Mouse (Mus musculus): ENCODE measurements around the gene Rnf5. TPM values are rescaled to one million over a fixed set of nuclear protein-coding genes. Genes with fewer than 3 reads are reported as not detected.
A peak's percentile ranks its signal among the peaks of the same experiment; 100 is the strongest.

Rnf5 gene
- total RNA-seq, 2 experiments from 2014 or later: 8.9 to 59.5 TPM

- ATAC-seq (ENCODE audit: poor library complexity, severe bottlenecking): no peak
These were observed 32.2 kb upstream of the Rnf5 start for GRCm38 (mm10) chr17:34635671-34636070.

DNA sequence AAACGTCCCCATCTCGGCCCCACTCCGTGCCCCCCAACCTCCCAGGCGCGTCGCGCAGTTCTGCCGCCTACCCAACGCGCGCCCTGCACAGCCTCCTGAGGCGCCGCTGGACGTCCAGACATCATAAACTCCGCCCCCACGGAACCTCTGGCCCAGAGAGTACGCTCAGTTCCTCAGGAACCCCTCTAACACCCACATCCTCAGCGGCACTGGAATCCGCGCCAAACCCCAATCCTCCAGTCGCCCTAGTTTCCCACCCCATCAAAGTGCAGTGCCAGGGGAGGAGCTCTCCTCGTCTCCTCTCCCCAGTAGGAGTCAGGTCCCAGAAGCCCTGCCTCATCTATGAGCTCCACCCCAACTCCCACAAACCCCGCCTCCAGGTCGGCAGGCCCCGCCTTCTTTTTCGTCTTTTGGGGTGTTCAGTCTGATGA, 28.8 kb upstream of the Rnf5 start:
- peak; percentile 81 for ATAC-seq (ENCODE audit: poor library complexity, severe bottlenecking)

DNA sequence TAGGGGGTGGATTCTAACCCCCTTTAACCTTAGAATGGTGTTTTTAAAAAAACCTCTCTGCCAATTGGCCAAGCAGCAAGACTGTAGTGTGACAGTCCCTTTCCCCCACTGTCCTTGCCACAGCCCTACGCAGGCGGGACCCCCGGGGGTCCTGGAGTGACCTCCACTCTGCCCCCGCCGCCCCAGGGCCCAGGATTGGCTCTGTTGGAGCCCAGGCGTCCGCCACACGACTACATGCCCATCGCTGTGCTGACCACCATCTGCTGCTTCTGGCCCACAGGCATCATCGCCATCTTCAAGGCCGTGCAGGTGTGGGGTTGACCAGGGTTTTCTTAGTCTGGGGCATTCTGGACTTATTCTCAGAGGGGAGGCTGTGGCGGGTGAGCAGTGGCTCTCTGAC, 28.2 kb upstream of the Rnf5 start:
- no peak for ATAC-seq (ENCODE audit: poor library complexity, severe bottlenecking)

DNA sequence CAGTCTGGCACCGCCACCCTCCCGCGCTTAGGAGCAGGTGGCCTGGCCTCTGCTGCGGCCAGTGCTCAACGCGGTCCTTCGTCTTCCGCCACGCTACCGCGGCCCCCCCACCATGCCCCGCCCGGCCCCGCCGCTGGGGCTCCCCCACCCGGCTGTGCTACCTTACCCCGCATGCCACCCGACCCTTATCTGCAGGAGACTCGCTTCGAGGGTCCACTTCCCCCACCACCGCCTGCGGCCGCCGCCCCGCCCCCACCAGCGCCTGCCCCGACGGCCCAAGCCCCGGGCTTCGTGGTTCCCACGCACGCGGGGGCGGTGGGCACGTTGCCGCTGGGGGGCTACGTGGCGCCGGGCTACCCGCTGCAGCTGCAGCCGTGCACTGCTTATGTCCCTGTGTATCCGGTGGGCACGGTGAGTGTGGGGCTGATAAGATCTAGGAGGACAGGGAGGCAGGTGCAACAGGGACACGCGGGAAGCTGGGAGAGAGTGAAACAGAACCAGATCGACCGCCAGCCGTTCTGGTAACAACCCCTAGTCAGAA, 27.3 kb upstream of the Rnf5 start:
- no peak for ATAC-seq (ENCODE audit: poor library complexity, severe bottlenecking)

DNA sequence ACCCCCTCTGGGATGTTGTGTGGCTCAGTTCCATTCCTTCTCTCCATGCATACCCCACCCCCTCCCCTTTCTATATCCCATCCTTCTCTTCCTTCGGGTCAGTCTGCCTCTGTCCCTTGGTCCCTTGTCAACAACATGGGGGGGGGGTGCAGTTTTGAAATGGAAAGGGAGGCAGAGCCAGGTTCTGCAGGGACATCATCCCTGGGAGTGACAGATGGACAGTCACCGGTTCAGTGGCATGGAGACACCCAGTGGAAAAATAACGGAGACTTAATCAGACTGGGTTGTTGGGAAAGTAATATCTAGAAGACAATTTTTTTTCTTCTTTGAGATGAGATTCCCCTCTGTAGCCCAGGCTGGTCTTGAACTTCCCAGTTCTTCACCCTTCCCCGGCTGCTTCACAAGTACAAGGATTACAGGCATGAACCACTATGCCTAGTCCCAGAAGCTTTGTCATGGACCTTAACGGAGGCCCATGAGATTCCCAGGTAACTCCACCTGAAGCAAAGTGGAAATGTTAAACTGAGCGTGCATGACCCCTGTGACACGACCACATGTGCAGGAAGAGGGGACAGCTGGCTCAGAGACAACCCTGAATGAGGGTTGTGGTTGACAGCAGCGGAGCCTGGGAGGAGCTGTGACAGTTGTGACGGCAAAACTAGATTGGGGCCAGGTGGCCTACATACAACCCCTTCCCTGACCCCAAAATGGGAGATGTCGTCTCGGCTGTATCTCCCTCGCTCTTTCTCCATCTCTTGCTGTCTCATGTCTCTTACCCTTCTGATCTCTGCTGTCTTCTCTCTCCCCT, 26.5 kb upstream of the Rnf5 start:
- no peak for ATAC-seq (ENCODE audit: poor library complexity, severe bottlenecking)

DNA sequence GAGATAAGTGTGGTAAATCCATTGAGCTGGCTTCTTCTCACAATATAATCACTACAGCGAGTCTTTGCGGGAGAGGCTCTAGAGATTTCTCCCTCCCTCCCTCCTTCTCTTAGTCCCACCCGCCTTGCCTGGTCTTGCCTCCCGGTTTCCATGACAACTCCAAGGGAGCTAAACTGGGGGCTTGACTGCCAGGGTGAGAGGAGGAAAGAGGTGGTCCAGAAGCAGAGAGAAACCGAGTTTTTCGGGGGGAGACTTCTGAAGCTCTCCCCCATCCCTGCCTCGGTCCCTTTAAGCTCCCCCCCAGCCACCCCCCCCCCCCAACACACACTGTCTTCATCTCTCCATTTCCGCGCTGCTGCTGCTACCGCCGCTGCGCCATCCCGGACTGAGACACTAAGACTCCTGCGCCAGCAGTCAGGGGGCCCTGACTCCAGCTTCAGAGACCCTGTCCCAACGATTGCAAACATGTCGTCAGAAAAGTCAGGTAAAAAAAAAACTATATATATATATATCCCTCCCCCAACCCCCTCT, 25.8 kb upstream of the Rnf5 start, which contains the start of gene Prrt1:
Gene Prrt1 (plus strand): TSS at position 313 of the 531 bp plus-strand sequence.
- ATAC-seq (ENCODE audit: poor library complexity, severe bottlenecking): no peak

DNA sequence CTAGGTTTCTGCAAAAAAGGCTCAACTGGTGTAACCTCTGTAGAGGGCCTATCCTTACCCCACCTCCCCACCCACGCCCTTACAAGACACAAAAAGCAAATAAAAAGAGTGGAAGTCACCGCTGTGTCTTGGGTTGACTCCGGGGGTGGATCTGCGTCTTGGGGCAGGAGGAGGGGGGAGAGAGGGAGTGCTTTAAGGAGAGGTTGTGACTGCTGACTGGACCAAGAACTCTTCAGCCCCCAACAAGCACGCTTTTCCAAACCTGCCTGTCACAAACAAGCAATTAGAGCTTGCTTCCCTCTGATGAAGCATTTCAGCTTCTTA, 25.1 kb upstream of the Rnf5 start:
- no peak for ATAC-seq (ENCODE audit: poor library complexity, severe bottlenecking)

- peak; percentile 25; the same call in 1 of the 2 replicates for ATAC-seq (ENCODE audit: poor library complexity, severe bottlenecking)
These were observed 24.6 kb upstream of the Rnf5 start, which contains the start of gene Ppt2 for GRCm38 (mm10) chr17:34627943-34628643. Gene Ppt2 (minus strand): TSS chr17:34628510.

DNA sequence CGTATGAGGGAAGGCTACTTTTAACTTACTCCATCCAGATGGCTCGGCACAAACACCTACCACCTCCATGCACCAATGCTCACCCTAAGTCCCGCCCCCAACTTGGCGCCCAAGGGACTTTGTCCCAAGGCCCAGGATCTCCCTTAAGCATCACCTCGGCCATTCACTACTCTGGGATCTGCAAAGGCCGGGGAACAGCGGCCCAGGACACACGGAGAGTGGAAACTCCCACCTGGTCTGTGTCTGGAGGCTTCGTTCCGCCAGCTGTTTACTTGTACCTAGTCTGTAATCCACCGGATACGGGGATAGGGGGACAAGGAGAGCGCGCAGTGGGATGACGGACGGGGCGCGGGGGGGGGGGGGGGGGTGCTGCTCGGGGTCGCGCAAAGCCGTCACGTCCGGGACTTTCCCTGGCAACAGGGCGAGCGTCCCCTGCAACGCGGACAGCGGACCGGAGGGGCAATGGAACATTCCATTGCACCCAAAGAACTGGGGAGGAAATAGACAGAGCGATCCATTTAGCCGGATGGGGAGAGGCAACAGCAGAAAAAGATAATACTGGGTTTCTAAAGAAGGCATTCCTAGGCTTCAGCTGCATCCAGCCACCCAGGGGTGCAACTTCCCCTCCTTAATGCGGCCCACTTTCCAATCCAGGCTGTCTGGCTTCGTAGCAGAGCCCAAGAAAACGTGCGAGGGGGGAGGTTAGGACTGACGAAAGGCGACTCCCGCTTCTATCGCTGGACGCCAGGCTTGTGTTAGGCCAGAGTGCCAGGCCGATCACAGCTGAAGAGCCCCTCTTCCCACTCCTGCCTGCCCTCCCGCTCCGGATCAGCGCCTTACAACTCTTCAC, 23.8 kb upstream of the Rnf5 start:
- ATAC-seq (ENCODE audit: poor library complexity, severe bottlenecking): peak; percentile 45

- peak; percentile 60 for ATAC-seq (ENCODE audit: poor library complexity, severe bottlenecking)
These were observed 23.2 kb upstream of the Rnf5 start for GRCm38 (mm10) chr17:34626773-34627092.

DNA sequence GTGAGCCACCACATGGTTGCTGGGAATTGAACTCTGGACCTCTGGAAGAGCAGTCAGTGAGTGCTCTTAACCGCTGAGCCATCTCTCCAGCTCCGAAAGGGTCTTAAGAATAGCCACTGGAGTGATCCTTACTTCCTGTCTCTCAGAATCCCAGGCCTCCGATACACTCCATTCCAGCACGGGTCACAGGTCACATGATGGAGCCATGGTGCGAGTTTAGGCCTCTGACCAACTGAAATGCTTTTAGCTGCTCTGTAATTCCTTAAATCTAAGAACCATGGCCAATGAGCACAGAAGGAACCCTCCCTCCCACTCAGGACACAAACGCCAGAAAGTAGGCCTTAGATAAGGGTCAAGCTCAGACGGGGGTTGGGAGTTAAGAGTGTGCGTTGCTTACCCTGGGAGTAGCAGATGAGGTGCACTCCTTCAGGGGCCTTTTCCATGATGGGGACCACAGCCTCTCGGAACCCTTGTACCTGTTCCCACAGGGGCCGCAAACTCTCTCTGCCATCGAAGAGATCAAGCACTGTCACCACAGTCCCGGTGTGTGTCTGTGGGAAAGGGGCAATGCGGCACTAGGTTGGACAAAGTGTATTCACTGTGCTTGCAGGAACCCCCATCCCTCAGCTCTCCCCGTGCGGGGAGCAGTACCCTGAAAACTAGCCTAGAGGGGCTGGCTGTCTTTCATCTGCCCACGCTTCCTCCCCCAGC, 22.7 kb upstream of the Rnf5 start:
- no peak for ATAC-seq (ENCODE audit: poor library complexity, severe bottlenecking)

GRCm38 (mm10) chr17:34624981-34625380, 21.5 kb upstream of the Rnf5 start:
- ATAC-seq (ENCODE audit: poor library complexity, severe bottlenecking): no peak

GRCm38 (mm10) chr17:34623161-34623560, 19.7 kb upstream of the Rnf5 start:
- no peak for ATAC-seq (ENCODE audit: poor library complexity, severe bottlenecking)

- ATAC-seq (ENCODE audit: poor library complexity, severe bottlenecking): no peak
These were observed 17.5 kb upstream of the Rnf5 start for GRCm38 (mm10) chr17:34621006-34621405.

- peak; percentile 83 for ATAC-seq (ENCODE audit: poor library complexity, severe bottlenecking)
These were observed 15.5 kb upstream of the Rnf5 start for GRCm38 (mm10) chr17:34618999-34619398.

GRCm38 (mm10) chr17:34615871-34616270, 12.4 kb upstream of the Rnf5 start, which contains the start of gene Egfl8:
Gene Egfl8 (minus strand): TSS chr17:34615971.
- ATAC-seq (ENCODE audit: poor library complexity, severe bottlenecking): no peak

DNA sequence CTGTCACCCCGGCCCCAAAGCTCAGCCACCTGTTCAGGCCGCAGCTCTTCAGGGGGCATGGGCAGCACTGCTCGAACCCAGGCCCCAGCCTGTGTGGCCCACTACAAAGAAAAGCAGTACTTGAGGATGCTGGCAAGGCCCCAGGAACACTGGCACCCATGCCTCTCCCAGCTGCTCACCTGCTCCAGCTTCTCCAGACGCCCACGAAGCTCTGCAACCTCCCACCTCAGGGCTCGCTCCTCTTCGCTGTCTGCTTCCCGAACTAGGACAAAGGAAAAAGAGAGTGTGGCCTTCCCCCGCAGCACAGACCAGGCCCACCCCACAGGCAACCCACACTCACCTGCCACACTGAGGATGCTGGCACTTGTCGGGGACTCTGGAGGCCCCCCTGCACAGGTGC, 10.3 kb upstream of the Rnf5 start:
- no peak for ATAC-seq (ENCODE audit: poor library complexity, severe bottlenecking)

GRCm38 (mm10) chr17:34613054-34613645, 9.7 kb upstream of the Rnf5 start:
- no peak for ATAC-seq (ENCODE audit: poor library complexity, severe bottlenecking)

DNA sequence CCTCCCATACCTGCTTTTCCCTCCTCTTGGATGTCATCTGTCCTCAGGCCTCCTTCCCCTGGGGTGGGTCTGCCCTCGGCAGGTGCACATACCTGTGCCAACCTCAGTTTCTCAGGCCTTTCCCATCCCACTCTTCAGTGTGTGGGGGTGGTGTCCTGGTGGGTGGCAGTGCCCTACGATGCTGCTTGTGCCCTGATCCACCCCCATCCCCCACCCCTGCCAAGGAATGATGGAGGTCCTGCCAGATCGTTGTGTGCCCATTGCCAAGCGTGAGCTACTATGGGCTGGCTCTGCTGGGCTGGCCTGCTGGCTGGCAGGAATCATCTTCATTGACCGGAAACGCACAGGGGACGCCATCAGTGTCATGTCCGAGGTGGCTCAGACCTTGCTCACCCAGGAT, 7.6 kb upstream of the Rnf5 start:
- ATAC-seq (ENCODE audit: poor library complexity, severe bottlenecking): no peak

DNA sequence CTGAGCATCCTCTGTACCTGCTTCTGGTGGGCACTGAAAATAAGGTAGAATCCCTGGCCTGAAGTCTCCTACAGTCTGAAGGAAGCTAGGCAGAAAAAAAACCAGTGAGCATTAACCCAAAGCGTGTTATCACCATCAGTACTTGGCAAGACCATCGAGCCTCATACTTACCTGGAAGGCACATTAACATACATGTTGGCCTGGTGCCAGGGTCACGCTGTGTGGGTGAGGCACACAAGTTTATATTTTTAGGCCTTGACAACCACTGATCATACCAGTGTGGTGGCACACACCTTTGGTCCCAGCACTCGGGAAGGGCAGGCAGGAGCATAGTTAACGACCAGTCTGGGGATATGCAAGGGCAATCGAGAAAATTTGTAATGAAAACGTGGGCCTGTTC, 4.5 kb upstream of the Rnf5 start:
- ATAC-seq (ENCODE audit: poor library complexity, severe bottlenecking): no peak
